Mouse (Mus musculus): ENCODE results near the gene Swsap1.

Swsap1 gene

DNA sequence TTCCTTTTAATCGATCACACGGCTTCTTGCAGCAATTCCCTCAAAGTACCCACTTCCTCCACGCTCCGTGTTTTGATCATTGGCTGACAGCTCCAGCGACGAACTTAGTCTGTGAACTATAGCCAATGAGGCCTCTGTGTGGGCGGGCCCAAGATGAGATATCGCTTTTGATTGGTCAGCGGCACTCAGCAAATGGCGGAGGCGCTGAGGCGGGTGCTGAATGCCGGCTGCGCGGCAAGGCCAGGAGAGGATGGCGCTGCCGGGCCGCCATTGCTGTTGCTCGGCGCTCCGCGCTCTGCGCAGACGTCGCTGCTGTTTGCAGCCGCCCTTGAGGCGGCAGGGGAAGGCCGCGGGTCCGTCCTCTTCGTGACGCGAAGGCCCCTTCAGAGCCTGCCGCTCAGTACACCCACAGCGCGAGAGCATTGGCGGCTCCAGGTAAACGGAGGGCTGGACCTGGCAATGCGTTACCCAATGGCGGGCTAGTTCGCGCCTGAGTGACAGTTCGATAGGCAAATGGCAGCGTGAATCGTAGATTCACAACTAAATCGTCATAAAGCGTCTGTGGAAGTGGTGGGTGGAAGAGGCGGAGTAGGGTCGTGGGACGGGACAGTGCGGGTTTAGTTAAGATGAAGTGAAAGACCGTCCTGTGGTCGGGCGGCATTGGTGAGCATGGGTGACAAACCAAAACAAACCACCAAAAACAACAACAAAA, at the start of gene Swsap1:
Swsap1 (plus strand) TSS at position 186 of the 712 bp plus-strand sequence.
- peak; percentile 100 for DNase-seq

DNA sequence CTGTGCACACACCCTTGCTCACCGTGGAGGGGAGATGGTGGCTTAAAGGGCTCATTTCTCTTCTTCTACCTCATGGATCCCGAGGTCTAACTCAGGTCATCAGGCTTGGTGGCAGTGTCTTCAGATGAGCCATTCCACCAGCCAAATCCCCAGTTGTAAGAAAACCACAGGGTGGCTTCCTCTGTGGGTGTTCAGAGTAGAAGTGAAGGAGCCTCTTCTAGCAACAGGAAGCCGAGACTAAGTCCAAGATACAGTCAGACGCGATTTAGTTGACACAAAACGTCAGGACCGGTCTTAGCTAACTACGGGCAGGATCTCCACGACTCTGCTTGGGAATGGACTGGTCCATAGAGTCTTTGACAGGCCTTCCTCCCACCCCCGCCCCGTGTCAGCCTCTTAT, 47.3 kb upstream of the Swsap1 start:
- DNase-seq, result no peak

- no peak for DNase-seq
Measured at GRCm38 (mm10) chr9:21909474-21910223, 45.9 kb upstream of the Swsap1 start.

- peak; percentile 22 for DNase-seq
Measured at GRCm38 (mm10) chr9:21916851-21917492, 38.6 kb upstream of the Swsap1 start.

DNA sequence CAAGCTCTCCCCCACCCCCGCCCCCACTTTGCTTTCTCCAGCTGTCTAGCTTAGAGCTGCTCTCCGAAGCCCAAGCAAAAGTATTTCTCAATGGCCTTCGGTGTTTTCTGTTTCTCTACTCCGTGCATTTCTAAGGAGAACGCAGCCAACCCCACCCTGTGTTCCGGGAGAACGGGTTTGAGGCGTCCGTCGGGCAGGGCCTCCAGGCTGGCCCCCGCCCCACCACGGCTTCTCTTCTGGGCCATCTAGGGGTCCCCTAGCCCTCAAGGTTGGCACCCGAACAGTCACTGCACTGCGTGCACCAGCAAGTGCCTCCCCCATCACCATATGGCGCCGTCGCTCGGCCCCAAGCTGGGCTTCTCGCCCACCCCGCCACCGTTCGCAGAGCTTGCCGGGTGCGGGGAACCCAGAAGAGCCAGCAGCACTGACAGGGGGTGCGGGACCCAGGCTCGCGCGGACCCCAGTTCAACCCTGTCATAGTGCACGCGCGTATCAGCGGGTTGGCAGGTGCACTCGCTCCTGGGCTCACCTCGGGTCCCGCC, 38.0 kb upstream of the Swsap1 start:
- DNase-seq, result peak; percentile 87

- DNase-seq, result peak; percentile 89
Measured at GRCm38 (mm10) chr9:21918035-21918592, 37.4 kb upstream of the Swsap1 start, which contains the start of gene Rab3d. Gene Rab3d, minus strand, starts transcription at chr9:21918192.

- peak; percentile 32 for DNase-seq
Measured at GRCm38 (mm10) chr9:21918692-21919384, 36.7 kb upstream of the Swsap1 start.

- DNase-seq, result no peak
Measured at GRCm38 (mm10) chr9:21923036-21923435, 32.5 kb upstream of the Swsap1 start.

GRCm38 (mm10) chr9:21923490-21924098, 32.0 kb upstream of the Swsap1 start:
- no peak for DNase-seq

GRCm38 (mm10) chr9:21924099-21924493, 31.5 kb upstream of the Swsap1 start:
- no peak for DNase-seq

DNA sequence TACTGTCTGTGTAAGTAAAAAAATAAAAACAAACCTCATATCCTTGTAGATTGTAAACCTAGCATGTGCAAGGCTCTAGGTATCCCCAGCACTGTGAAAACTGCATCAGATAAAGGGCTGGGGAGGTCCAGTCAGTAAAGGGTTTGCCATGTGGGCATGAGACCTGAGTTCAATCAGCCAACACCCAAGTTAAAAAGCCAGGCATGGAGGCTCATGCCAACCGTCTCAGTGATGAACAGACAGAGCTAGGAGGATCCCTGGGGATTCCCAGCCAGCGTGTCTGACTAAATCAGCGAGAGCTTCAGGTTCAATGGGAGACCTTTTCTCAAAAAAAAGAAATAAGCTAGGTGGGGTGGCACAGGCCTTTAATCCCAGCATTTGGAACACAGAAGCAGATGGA, 30.5 kb upstream of the Swsap1 start:
- no peak for DNase-seq

DNA sequence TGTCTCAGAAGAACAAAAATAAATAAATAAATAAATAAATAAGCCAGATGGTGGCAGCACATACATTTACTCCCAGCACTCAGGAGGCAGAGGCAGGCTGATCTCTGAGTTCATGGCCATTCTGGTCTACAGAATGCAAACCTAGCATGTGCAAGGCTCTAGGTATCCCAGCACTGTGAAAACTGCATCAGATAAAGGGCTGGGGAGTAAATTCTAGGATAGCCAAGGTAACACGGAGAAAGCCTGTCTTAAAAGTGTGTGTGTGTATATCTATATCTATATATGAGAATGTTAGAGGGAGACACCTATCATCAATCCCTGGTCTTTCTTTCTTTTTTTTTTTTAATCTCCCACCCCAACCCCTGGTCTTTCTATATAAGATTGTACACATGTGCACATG, 30.0 kb upstream of the Swsap1 start:
- no peak for DNase-seq

GRCm38 (mm10) chr9:21926155-21926554, 29.4 kb upstream of the Swsap1 start:
- DNase-seq, result no peak

- DNase-seq, result no peak
Measured at GRCm38 (mm10) chr9:21926784-21927183, 28.8 kb upstream of the Swsap1 start.

- DNase-seq, result peak; percentile 92
Measured at GRCm38 (mm10) chr9:21927208-21927753, 28.3 kb upstream of the Swsap1 start, which contains the start of the genes Ccdc159 and Tmem205. Gene Ccdc159, plus strand, starts transcription at chr9:21927471. Gene Tmem205, minus strand, starts transcription at chr9:21927556.

DNA sequence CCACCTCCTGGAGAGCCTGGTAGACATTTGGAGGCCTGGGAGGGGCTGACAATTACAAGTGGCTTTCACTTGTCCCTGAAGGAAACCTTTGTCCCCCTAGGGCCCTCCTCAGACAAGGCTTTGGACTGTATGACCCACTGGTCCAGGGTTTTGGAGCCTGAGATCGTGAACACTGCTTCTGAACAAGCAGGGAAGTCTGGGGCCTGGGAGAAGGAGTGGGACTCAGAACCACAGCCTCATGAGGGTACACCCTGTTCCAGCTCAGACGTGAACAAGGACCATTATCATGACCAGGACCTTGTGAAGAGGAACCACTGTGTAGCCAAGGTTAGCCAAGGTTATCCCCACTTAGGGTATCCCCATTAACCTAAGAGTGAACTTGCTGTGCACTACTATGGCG, 26.3 kb upstream of the Swsap1 start:
- DNase-seq, result no peak

- DNase-seq, result no peak
Measured at GRCm38 (mm10) chr9:21932006-21932405, 23.5 kb upstream of the Swsap1 start.

DNA sequence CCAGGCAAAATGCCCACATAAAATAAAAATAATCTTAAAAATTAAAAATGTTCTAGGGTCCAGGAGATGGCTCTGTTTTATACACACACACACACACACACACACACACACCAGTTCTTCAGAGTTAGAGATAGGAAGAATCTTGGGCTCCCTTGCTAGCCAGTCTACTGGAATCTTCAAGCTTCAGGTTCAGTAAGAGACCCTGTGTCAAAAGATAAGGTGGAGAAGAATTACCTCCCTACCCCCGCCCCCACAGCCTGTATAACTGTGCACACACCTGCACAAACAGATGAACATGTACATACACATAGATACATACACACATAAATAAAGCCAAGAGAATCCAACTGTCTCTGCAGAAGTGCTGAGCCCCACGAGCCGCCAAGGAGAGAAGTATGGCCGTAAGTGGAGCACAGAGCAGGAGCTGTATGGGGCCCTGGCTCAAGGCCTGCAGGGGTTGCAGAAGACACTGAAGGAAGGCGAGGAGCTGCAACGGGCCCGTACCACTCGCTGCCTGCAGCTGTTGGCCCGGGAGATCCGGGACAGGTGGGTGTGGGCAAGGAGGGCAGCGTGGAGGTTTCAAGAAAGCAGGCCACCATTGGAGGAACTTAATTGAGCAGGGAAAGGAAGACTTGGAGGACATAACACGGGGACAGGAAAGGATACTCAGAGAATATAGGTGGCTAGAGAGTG, 23.0 kb upstream of the Swsap1 start:
- no peak for DNase-seq

GRCm38 (mm10) chr9:21934021-21934420, 21.5 kb upstream of the Swsap1 start:
- DNase-seq, result no peak

DNA sequence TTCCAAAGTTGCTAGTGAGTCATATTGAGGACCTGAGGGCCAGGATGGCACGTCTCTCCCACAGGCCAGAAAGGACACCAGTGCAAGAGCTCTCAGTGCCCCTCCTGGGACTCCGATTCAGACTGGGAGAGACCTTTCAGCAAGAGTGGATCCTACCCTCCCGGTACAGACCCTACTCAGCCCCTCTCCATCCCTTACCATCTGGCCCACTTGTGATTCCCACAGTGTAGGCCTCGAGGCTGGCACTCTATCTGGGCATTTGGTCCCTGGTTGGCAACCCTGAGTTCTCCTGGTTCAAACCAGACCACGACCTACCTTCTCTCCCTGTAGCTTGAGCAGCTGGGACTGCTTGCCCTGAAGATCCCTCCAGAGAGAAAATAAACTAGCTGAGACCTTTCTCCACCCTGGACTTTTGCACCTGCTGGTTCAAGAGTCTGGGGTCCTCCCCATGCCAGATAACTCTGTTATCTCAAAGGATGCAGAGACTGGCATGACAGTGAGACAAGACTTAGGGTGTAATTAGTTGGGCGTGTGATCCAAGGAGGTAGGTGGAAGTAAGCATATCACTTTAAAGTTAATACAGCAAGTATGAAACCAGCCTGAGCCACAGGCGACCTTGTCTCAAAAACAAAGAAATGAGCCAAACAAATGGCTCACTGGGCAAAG, 20.0 kb upstream of the Swsap1 start:
- DNase-seq, result no peak

Measured in right cerebral cortex, postnatal 25 days (tissue).